Mouse (Mus musculus) heart, embryonic 12.5 days (tissue): ENCODE measurements around the gene Eif4a3. TPM values are rescaled to one million over a fixed set of nuclear protein-coding genes. Genes with fewer than 3 reads are reported as not detected.
A peak's percentile ranks its signal among the peaks of the same experiment; 100 is the strongest.

Source experiments
- ATAC-seq: fragments of 200-750 bp; cut with Nextera tagmentation; 2 replicates; pipeline ENCODE4 v1.8.0; 2017; ENCODE audit warnings: moderate TSS enrichment, moderate library complexity; ENCODE audit not compliant: insufficient number of reproducible peaks, low FRiP score
- H3K27ac ChIP-seq: fragments of 300-500 bp; sonication (generic); 2 replicates; pipeline ENCODE4 v1.5.1; 2016; ENCODE audit warnings: mild to moderate bottlenecking, moderate library complexity; ENCODE audit not compliant: poor library complexity, severe bottlenecking
- H3K27me3 ChIP-seq: fragments of 300-500 bp; sonication (generic); replicated peaks from 2 replicates; pipeline ENCODE4 v1.6.1; 2016; ENCODE audit warnings: mild to moderate bottlenecking, moderate library complexity
- H3K36me3 ChIP-seq: fragments of 300-500 bp; sonication (generic); 2 replicates; pipeline ENCODE4 v1.6.1; 2016; ENCODE audit warnings: mild to moderate bottlenecking, moderate library complexity
- H3K4me1 ChIP-seq: fragments of 300-500 bp; sonication (generic); replicated peaks from 2 replicates; pipeline ENCODE4 v1.6.1; 2016; ENCODE audit warnings: mild to moderate bottlenecking
- H3K4me2 ChIP-seq: fragments of 300-500 bp; sonication (generic); 2 replicates; pipeline ENCODE4 v1.6.1; 2016; ENCODE audit warnings: mild to moderate bottlenecking, moderate library complexity
- H3K4me3 ChIP-seq: fragments of 300-500 bp; sonication (generic); 2 replicates; pipeline ENCODE4 v1.5.1; 2016; ENCODE audit warnings: mild to moderate bottlenecking
- H3K9ac ChIP-seq: fragments of 300-500 bp; sonication (generic); 2 replicates; pipeline ENCODE4 v1.6.1; 2016; ENCODE audit warnings: mild to moderate bottlenecking, moderate library complexity
- H3K9me3 ChIP-seq: fragments of 300-500 bp; sonication (generic); replicated peaks from 2 replicates; pipeline ENCODE4 v1.6.1; 2016; ENCODE audit warnings: mild to moderate bottlenecking, moderate library complexity
- WGBS: fragments of 180-500 bp; shearing (Covaris S2); methylation state at CpG from one replicate; pipeline ENCODE4 v1.1.7; 2016; 5-methylcytosine and 5-hydroxymethylcytosine counted together
- polyA plus RNA-seq: library from polyadenylated mRNA; unstranded; fragments of >200 nt; fragmentation: Nextera tagmentation; extraction: Ambion mirVana; gene quantifications from 2 replicates; pipeline ENCODE4 v1.2.1, GENCODE M21; 2016

The Eif4a3 gene
- polyA plus RNA-seq, 1 experiment from 2014 or later, result 270 TPM

GRCm38 (mm10) chr11:119316720-119317119 lies 16.8 kb upstream of the Eif4a3 start:
- Histone ChIP-seq H3K27me3 (peaks cover 6% of the 10 kb centered on the region; the same call in 1 of the 2 replicates), H3K4me3 (no peak overlapping the region), H3K9ac (no peak overlapping the region), H3K4me2 (no peak overlapping the region), H3K36me3 (no peaks in the 10 kb centered on the region), H3K4me1 (no peaks in the 10 kb centered on the region), H3K27ac (no peak overlapping the region), H3K9me3 (no peaks in the 10 kb centered on the region)
- 82% methylated on average over 4 of the region's 4 CpGs for WGBS
- ATAC-seq, result no peak

GRCm38 (mm10) chr11:119314252-119314936 lies 14.5 kb upstream of the Eif4a3 start:
- WGBS, result 68% methylated on average over 17 of the region's 17 CpGs
- no peaks in the 10 kb centered on the region for H3K4me1 ChIP-seq
- H3K27ac ChIP-seq, result no peak overlapping the region
- H3K36me3 ChIP-seq, result no peaks in the 10 kb centered on the region
- H3K4me3 ChIP-seq, result no peak overlapping the region
- H3K27me3 ChIP-seq, result peaks cover 22% of the 10 kb centered on the region
- H3K9ac ChIP-seq, result no peak overlapping the region
- no peak for ATAC-seq
- H3K4me2 ChIP-seq, result no peak overlapping the region
- no peaks in the 10 kb centered on the region for H3K9me3 ChIP-seq

- ATAC-seq, result no peak
- Histone ChIP-seq H3K9ac (no peak overlapping the region), H3K4me2 (no peak overlapping the region), H3K4me3 (no peak overlapping the region), H3K4me1 (peaks cover 23% of the 10 kb centered on the region), H3K36me3 (no peaks in the 10 kb centered on the region), H3K27me3 (peaks cover 22% of the 10 kb centered on the region), H3K27ac (no peak overlapping the region), H3K9me3 (no peaks in the 10 kb centered on the region)
- 17% methylated on average over 10 of the region's 10 CpGs for WGBS
Measured at GRCm38 (mm10) chr11:119310621-119311020, 10.7 kb upstream of the Eif4a3 start.

- Histone ChIP-seq H3K27me3 (peaks cover 40% of the 10 kb centered on the region), H3K4me1 (peaks cover 24% of the 10 kb centered on the region), H3K4me2 (peak overlapping the region; percentile 24; the same call in 1 of the 2 replicates), H3K4me3 (no peak overlapping the region), H3K27ac (peak overlapping the region; percentile 88), H3K36me3 (no peaks in the 10 kb centered on the region), H3K9me3 (no peaks in the 10 kb centered on the region), H3K9ac (no peak overlapping the region)
- WGBS, result 24% methylated on average over 11 of the region's 11 CpGs
- ATAC-seq, result no peak
Measured at GRCm38 (mm10) chr11:119307916-119308315, 8.0 kb upstream of the Eif4a3 start.

- H3K4me3 ChIP-seq, result no peak within 1 kb of the TSS
Measured at GRCm38 (mm10) chr11:119307658-119307867, 7.7 kb upstream of the Eif4a3 start, which contains the start of gene Card14. Card14 (plus strand) TSS chr11:119307768.

GRCm38 (mm10) chr11:119306762-119307657 lies 7.1 kb upstream of the Eif4a3 start:
- no peak overlapping the region for H3K4me3 ChIP-seq
- H3K36me3 ChIP-seq, result no peaks in the 10 kb centered on the region
- H3K9ac ChIP-seq, result 0 out of 2 replicates have a peak overlapping the region, but pooled peaks have one; percentile 24
- peaks cover 24% of the 10 kb centered on the region for H3K4me1 ChIP-seq
- H3K27me3 ChIP-seq, result peaks cover 40% of the 10 kb centered on the region
- peak overlapping the region; percentile 88 for H3K27ac ChIP-seq
- 48% methylated on average over 13 of the region's 13 CpGs for WGBS
- peak overlapping the region; percentile 29; the same call in 1 of the 2 replicates for H3K4me2 ChIP-seq
- peak; percentile 22; the same call in 1 of the 2 replicates for ATAC-seq
- H3K9me3 ChIP-seq, result no peaks in the 10 kb centered on the region

More at GRCm38 (mm10) chr11:119307658-119307867, 7.7 kb upstream of the Eif4a3 start, which contains the start of gene Card14:
- ATAC-seq, result no peak
- 52% methylated on average over 1 of the region's 1 CpGs for WGBS
- Histone ChIP-seq H3K27ac (peak within 1 kb of the TSS; percentile 88), H3K9ac (0 out of 2 replicates have a peak within 1 kb of the TSS, but pooled peaks have one; percentile 24), H3K27me3 (peaks cover 40% of the 10 kb centered on the region), H3K9me3 (no peaks in the 10 kb centered on the region), H3K36me3 (no peaks in the 10 kb centered on the region), H3K4me1 (peaks cover 24% of the 10 kb centered on the region), H3K4me2 (peak within 1 kb of the TSS; percentile 29)

- Histone ChIP-seq H3K9ac (no peak overlapping the region), H3K4me2 (no peak overlapping the region), H3K4me3 (no peak overlapping the region), H3K36me3 (no peaks in the 10 kb centered on the region), H3K27me3 (peaks cover 29% of the 10 kb centered on the region), H3K9me3 (no peaks in the 10 kb centered on the region), H3K4me1 (peaks cover 28% of the 10 kb centered on the region), H3K27ac (peak overlapping the region; percentile 88; the same call in 1 of the 2 replicates)
- no peak for ATAC-seq
- 41% methylated on average over 16 of the region's 16 CpGs for WGBS
Measured at GRCm38 (mm10) chr11:119304904-119305712, 5.2 kb upstream of the Eif4a3 start.

- Histone ChIP-seq H3K36me3 (peaks cover 22% of the 10 kb centered on the region), H3K9me3 (no peaks in the 10 kb centered on the region), H3K27me3 (peaks cover 18% of the 10 kb centered on the region), H3K4me1 (peaks cover 22% of the 10 kb centered on the region), H3K4me2 (peak overlapping the region; percentile 95; the same call in 1 of the 2 replicates), H3K9ac (no peak overlapping the region), H3K4me3 (no peak overlapping the region), H3K27ac (no peak overlapping the region)
- 23% methylated on average over 2 of the region's 2 CpGs for WGBS
- ATAC-seq, result no peak
Measured at GRCm38 (mm10) chr11:119300986-119301385, 1.1 kb upstream of the Eif4a3 start.

- WGBS, result 2% methylated on average over 31 of the region's 31 CpGs
- peak overlapping the region; percentile 95 for H3K4me2 ChIP-seq
- no peak for ATAC-seq
Measured at GRCm38 (mm10) chr11:119300246-119300935, 502 bp upstream of the Eif4a3 start.

GRCm38 (mm10) chr11:119298917-119299316 lies 972 bp downstream of the Eif4a3 start:
- H3K4me3 ChIP-seq, result peak overlapping the region; percentile 99
- H3K9ac ChIP-seq, result peak overlapping the region; percentile 98
- peak overlapping the region; percentile 95 for H3K4me2 ChIP-seq
- H3K27ac ChIP-seq, result peak overlapping the region; percentile 82
- ATAC-seq, result no peak
- peaks cover 43% of the 10 kb centered on the region for H3K36me3 ChIP-seq
- H3K4me1 ChIP-seq, result peaks cover 17% of the 10 kb centered on the region
- 16% methylated on average over 7 of the region's 7 CpGs for WGBS
- no peaks in the 10 kb centered on the region for H3K9me3 ChIP-seq
- peaks cover 5% of the 10 kb centered on the region; the same call in 1 of the 2 replicates for H3K27me3 ChIP-seq

More at GRCm38 (mm10) chr11:119300246-119300935, 502 bp upstream of the Eif4a3 start:
- Histone ChIP-seq H3K27me3 (peaks cover 18% of the 10 kb centered on the region), H3K9me3 (no peaks in the 10 kb centered on the region), H3K4me1 (peaks cover 17% of the 10 kb centered on the region), H3K4me3 (peak overlapping the region; percentile 99), H3K9ac (peak overlapping the region; percentile 98), H3K36me3 (peaks cover 28% of the 10 kb centered on the region), H3K27ac (peak overlapping the region; percentile 82)
